In the genomic region with DNA sequence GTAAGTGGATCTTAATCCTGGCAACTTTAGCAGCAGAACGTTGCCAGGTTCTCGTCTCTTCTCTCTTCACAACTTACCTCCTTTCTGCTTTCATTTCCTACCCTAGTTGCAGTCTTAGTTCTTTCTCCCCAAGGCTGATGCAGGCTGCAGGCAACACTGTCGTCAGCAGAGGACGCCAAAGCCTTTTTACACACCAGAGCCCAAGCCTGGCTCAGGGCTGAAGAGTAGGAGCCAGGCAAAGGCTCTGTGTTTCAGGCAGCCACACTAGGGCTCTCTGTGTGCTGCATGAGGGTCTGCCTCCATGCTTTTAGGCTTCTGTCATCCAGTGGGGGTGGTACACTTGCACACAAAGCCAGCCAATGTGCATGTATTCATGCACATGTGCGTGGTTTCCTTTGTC, we compare ENCODE assay signal across 9 mouse cellular contexts. TPM values are rescaled to one million over a fixed set of nuclear protein-coding genes. Genes with fewer than 3 reads are reported as not detected.
DNase-seq lines count a peak whose midpoint lies in the region; ATAC-seq and TF ChIP-seq lines count a peak whose summit lies in the region.
"Had no signal": no experiment of that assay in that cellular context is flagged by ENCODE, and none has a peak within 500 bp of the region (broad histone marks: within the 10 kb centered on the region; RNA-seq: fewer than 3 reads in every experiment).

No protein-coding gene starts in this region.

- no peaks in the 10 kb centered on the region for H3K9me3 ChIP-seq in liver, embryonic 14.5 days (ENCODE audit: control insufficient read depth, low read length)
- no peaks in the 10 kb centered on the region for H3K9me3 ChIP-seq in liver, embryonic 11.5 days (ENCODE audit: control insufficient read depth, low read length)
- no peaks in the 10 kb centered on the region for H3K9me3 ChIP-seq in forebrain, embryonic 12.5 days

- DNase-seq in liver, embryonic 14.5 days (ENCODE audit: low read depth in 3 of 3, low spot score in 3 of 3), result no peak
- DNase-seq in liver, embryonic 11.5 days (ENCODE audit: low spot score), result no peak
- peak; percentile 45 for DNase-seq in adrenal gland, postnatal 25 days
- peak; percentile 58 to 60 for DNase-seq in layer of hippocampus, postnatal 36 days
- DNase-seq in yolk sac, embryonic 10.5 days (ENCODE audit: low spot score), result no peak
- DNase-seq in urinary bladder, adult 2 months (ENCODE audit: low spot score), result no peak

- H3K4me3 ChIP-seq in liver, embryonic 14.5 days (ENCODE audit: insufficient read depth in 1 of 2, low read depth in 2 of 2, low read length in 2 of 2), result no peak overlapping the region
- H3K4me3 ChIP-seq in liver, embryonic 11.5 days (ENCODE audit: low read depth, low read length), result no peak overlapping the region
- H3K4me3 ChIP-seq in forebrain, embryonic 12.5 days (replicated peaks), result no peak overlapping the region
- no peak overlapping the region for H3K4me3 ChIP-seq in myocyte
- H3K4me3 ChIP-seq: limb, embryonic 12.5 days had no signal

- no peak overlapping the region for H3ac ChIP-seq in myocyte (ENCODE audit: control insufficient read depth, insufficient read length)

- TF ChIP-seq POLR2A in myocyte (IDR thresholded peaks at IDR 0.05; ENCODE audit: insufficient read length, low read depth), result no peak

- H3K4me1 ChIP-seq in liver, embryonic 14.5 days (replicated peaks; ENCODE audit: control insufficient read depth in 2 of 2, insufficient read depth in 2 of 2, low read length in 1 of 2), result no peaks in the 10 kb centered on the region
- no peaks in the 10 kb centered on the region for H3K4me1 ChIP-seq in liver, embryonic 11.5 days (replicated peaks; ENCODE audit: control insufficient read depth, insufficient read depth, low read length)
- H3K4me1 ChIP-seq in forebrain, embryonic 12.5 days, result peaks cover 14% of the 10 kb centered on the region

- no peaks in the 10 kb centered on the region for H3K79me2 ChIP-seq in myocyte (ENCODE audit: control insufficient read depth, insufficient read depth)

- no peak overlapping the region for H3K27ac ChIP-seq in liver, embryonic 14.5 days
- H3K27ac ChIP-seq in liver, embryonic 11.5 days (ENCODE audit: low read depth, low read length), result no peak overlapping the region
- H3K27ac ChIP-seq in forebrain, embryonic 12.5 days, result no peak overlapping the region
- H3K27ac ChIP-seq: limb, embryonic 12.5 days had no signal

- WGBS in liver, embryonic 14.5 days (ENCODE audit: insufficient replicate concordance), result 19% methylated on average over 5 of the region's 5 CpGs
- 24% methylated on average over 5 of the region's 5 CpGs for WGBS in liver, embryonic 11.5 days
- WGBS in forebrain, embryonic 12.5 days, result 20% methylated on average over 5 of the region's 5 CpGs

- TF ChIP-seq EP300 in liver, embryonic 14.5 days (IDR thresholded peaks at IDR 0.05; ENCODE audit: low read depth), result no peak

- no peaks in the 10 kb centered on the region for H3K27me3 ChIP-seq in liver, embryonic 14.5 days (ENCODE audit: control insufficient read depth, insufficient read depth, low read length)
- no peaks in the 10 kb centered on the region; the same call in 1 of the 2 replicates for H3K27me3 ChIP-seq in liver, embryonic 11.5 days (replicated peaks; ENCODE audit: control insufficient read depth, insufficient read depth, low read length)
- H3K27me3 ChIP-seq in forebrain, embryonic 12.5 days, result no peaks in the 10 kb centered on the region
- no peaks in the 10 kb centered on the region for H3K27me3 ChIP-seq in myocyte (ENCODE audit: control insufficient read depth, insufficient read depth, insufficient read length)
- H3K27me3 ChIP-seq: limb, embryonic 12.5 days had no signal

- no peak overlapping the region for H3K4me2 ChIP-seq in liver, embryonic 14.5 days (ENCODE audit: low read depth)
- no peak overlapping the region for H3K4me2 ChIP-seq in liver, embryonic 11.5 days
- H3K4me2 ChIP-seq in forebrain, embryonic 12.5 days, result no peak overlapping the region
- peak overlapping the region; percentile 54 for H3K4me2 ChIP-seq in myocyte (ENCODE audit: low read depth)
- H3K4me2 ChIP-seq: limb, embryonic 12.5 days had no signal

- peak; percentile 68 for TF ChIP-seq CTCF in liver, embryonic 14.5 days (IDR thresholded peaks at IDR 0.05; ENCODE audit: low read depth)

- no peak for ATAC-seq in liver, embryonic 14.5 days (ENCODE audit: insufficient read depth)
- ATAC-seq in liver, embryonic 11.5 days (replicated peaks; ENCODE audit: low FRiP score), result no peak
- ATAC-seq in forebrain, embryonic 12.5 days (ENCODE audit: low FRiP score), result peak; percentile 69; the same call in 1 of the 2 replicates

- no peak overlapping the region for H3K9ac ChIP-seq in liver, embryonic 14.5 days (replicated peaks)
- H3K9ac ChIP-seq in liver, embryonic 11.5 days (ENCODE audit: low read depth, low read length), result no peak overlapping the region
- H3K9ac ChIP-seq in forebrain, embryonic 12.5 days, result no peak overlapping the region
- H3K9ac ChIP-seq: limb, embryonic 12.5 days had no signal

- no peaks in the 10 kb centered on the region for H3K36me3 ChIP-seq in liver, embryonic 14.5 days (replicated peaks; ENCODE audit: control insufficient read depth, insufficient read depth, low read depth)
- no peaks in the 10 kb centered on the region for H3K36me3 ChIP-seq in liver, embryonic 11.5 days (ENCODE audit: control insufficient read depth, insufficient read depth, low read length)
- no peaks in the 10 kb centered on the region for H3K36me3 ChIP-seq in forebrain, embryonic 12.5 days (replicated peaks)
- no peaks in the 10 kb centered on the region for H3K36me3 ChIP-seq in myocyte (ENCODE audit: control insufficient read depth, insufficient read depth)
- H3K36me3 ChIP-seq: limb, embryonic 12.5 days had no signal

TF ChIP-seq in myocyte, 11 proteins besides CTCF, POLR2A, EP300 and RAD21:
- no peak for TF ChIP-seq MAX (IDR thresholded peaks at IDR 0.05; ENCODE audit: low read depth)
- TF ChIP-seq CEBPB (IDR thresholded peaks at IDR 0.05; ENCODE audit: insufficient read depth, poor library complexity, severe bottlenecking), result no peak
- no peak for TF ChIP-seq SRF (IDR thresholded peaks at IDR 0.05; ENCODE audit: control insufficient read depth, insufficient read length, low read depth)

RNA-seq across cellular contexts. Expression of gene Loxl1, which starts 17.3 kb away (rescaled TPM):
- polyA plus RNA-seq in liver, embryonic 14.5 days (2012; rRNA removed), result 0.89 and 1.2 TPM in 2 replicates
- polyA plus RNA-seq in liver, embryonic 14.5 days (2014; fragmentation: Nextera tagmentation; extraction: Ambion mirVana), result 0.80 and 1.1 TPM in 2 replicates
- 9.6 and 11.0 TPM in 2 replicates for polyA plus RNA-seq in liver, embryonic 11.5 days (2014; fragmentation: Nextera tagmentation; extraction: Ambion mirVana)
- 15.1 and 15.8 TPM in 2 replicates for total RNA-seq in adrenal gland, postnatal 25 days (2021)
- polyA plus RNA-seq in forebrain, embryonic 12.5 days (2016; fragmentation: Nextera tagmentation; extraction: Ambion mirVana), result 9.1 and 10.9 TPM in 2 replicates
- 1 to 10 TPM; 3.5 to 3.9 TPM for total RNA-seq in layer of hippocampus, postnatal 36 days (2021)
- 46.1 TPM for polyA plus RNA-seq in myocyte (2012; fragmentation: generic; extraction: Trizol)
- polyA plus RNA-seq in urinary bladder, adult 2 months (2012; rRNA removed), result 56.0 and 68.7 TPM in 2 replicates

RNA-seq across cellular contexts. Expression of gene Tbc1d21, which starts 40.0 kb away (rescaled TPM):
- not detected in 2 replicates for polyA plus RNA-seq in liver, embryonic 14.5 days (2012; rRNA removed)
- polyA plus RNA-seq in liver, embryonic 14.5 days (2014; fragmentation: Nextera tagmentation; extraction: Ambion mirVana), result not detected in 2 replicates
- not detected in 2 replicates for polyA plus RNA-seq in liver, embryonic 11.5 days (2014; fragmentation: Nextera tagmentation; extraction: Ambion mirVana)
- total RNA-seq in adrenal gland, postnatal 25 days (2021), result not detected in 2 replicates
- polyA plus RNA-seq in forebrain, embryonic 12.5 days (2016; fragmentation: Nextera tagmentation; extraction: Ambion mirVana), result not detected in 2 replicates
- total RNA-seq in layer of hippocampus, postnatal 36 days (2021), result not detected
- polyA plus RNA-seq in myocyte (2012; fragmentation: generic; extraction: Trizol), result 0.32 TPM
- not detected in 2 replicates for polyA plus RNA-seq in urinary bladder, adult 2 months (2012; rRNA removed)
- polyA plus RNA-seq: limb, embryonic 12.5 days had no signal

Comparison
In these comparisons a context has a peak if more than half of its experiments do, and no peak if none do; other contexts are left out.
1. DNase-seq: peak in adrenal gland, postnatal 25 days (single experiment) and layer of hippocampus, postnatal 36 days (2 of 2); none in liver, embryonic 14.5 days (0 of 3), liver, embryonic 11.5 days (single experiment), yolk sac, embryonic 10.5 days (single experiment) and urinary bladder, adult 2 months (single experiment).